Mouse (Mus musculus): ENCODE measurements at regions not wholly inside any gene's neighbourhood (a gene's known extent, or its start where the extent isn't known, plus 50 kb on each side); places are given as distances from the start of the nearest gene placed in this dataset.

GRCm38 (mm10) chr1:168010416-168010815, 321.4 kb downstream of the Lmx1a start:
- DNase-seq, result peak; percentile 90

- DNase-seq, result peak; percentile 95
These were observed 323.0 kb downstream of the Lmx1a start for GRCm38 (mm10) chr1:168012069-168012468.

- no peak for DNase-seq
These were observed 323.6 kb downstream of the Lmx1a start for GRCm38 (mm10) chr1:168012611-168013010.

- DNase-seq, result peak; percentile 87
These were observed 327.4 kb downstream of the Lmx1a start for GRCm38 (mm10) chr1:168016375-168016890.

GRCm38 (mm10) chr1:168026481-168026880, 337.4 kb downstream of the Lmx1a start:
- peak; percentile 68 for DNase-seq

- peak; percentile 52 for DNase-seq
These were observed 355.7 kb downstream of the Lmx1a start for GRCm38 (mm10) chr1:168044765-168045164.

GRCm38 (mm10) chr1:168046347-168046746, 357.3 kb downstream of the Lmx1a start:
- DNase-seq, result no peak

- DNase-seq, result no peak
These were observed 357.7 kb downstream of the Lmx1a start for GRCm38 (mm10) chr1:168046749-168047148.

GRCm38 (mm10) chr1:168049965-168050364, 360.9 kb downstream of the Lmx1a start:
- DNase-seq, result no peak

GRCm38 (mm10) chr1:168056479-168056878, 367.4 kb downstream of the Lmx1a start:
- peak; percentile 54 for DNase-seq

- peak; percentile 87 for DNase-seq
These were observed 368.4 kb downstream of the Lmx1a start for GRCm38 (mm10) chr1:168057479-168057878.

- DNase-seq, result no peak
These were observed 369.7 kb downstream of the Lmx1a start for GRCm38 (mm10) chr1:168058769-168059168.

GRCm38 (mm10) chr1:168064065-168064664, 367.9 kb downstream of the Pbx1 start:
- peak; percentile 67 for DNase-seq

- DNase-seq, result peak; percentile 70
These were observed 366.4 kb downstream of the Pbx1 start for GRCm38 (mm10) chr1:168065598-168066041.

- DNase-seq, result peak; percentile 85
These were observed 365.3 kb downstream of the Pbx1 start for GRCm38 (mm10) chr1:168066810-168067209.

GRCm38 (mm10) chr1:168068003-168068919, 363.8 kb downstream of the Pbx1 start:
- peak; percentile 87 for DNase-seq

- DNase-seq, result peak; percentile 91
These were observed 363.0 kb downstream of the Pbx1 start for GRCm38 (mm10) chr1:168068920-168069590.
